Mouse (Mus musculus): ENCODE results near the gene Styk1. TPM values are rescaled to one million over a fixed set of nuclear protein-coding genes. Genes with fewer than 3 reads are reported as not detected.

Styk1 gene
- polyA plus RNA-seq, 1 experiment = not detected

GRCm38 (mm10) chr6:131264175-131264574 is 89.2 kb downstream of the Styk1 start:
- Histone ChIP-seq H3K4me1 (peaks cover 4% of the 10 kb centered on the region; the same call in 1 of the 2 replicates), H3K4me3 (replicated peaks) (no peak overlapping the region), H3K36me3 (replicated peaks; ENCODE audit: low read length) (no peaks in the 10 kb centered on the region), H3K27me3 (replicated peaks) (no peaks in the 10 kb centered on the region), H3K9me3 (no peaks in the 10 kb centered on the region)
- no peak for TF ChIP-seq FLI1 (IDR thresholded peaks at IDR 0.05; ENCODE audit: low read length)
- TF ChIP-seq GATA1 (IDR thresholded peaks at IDR 0.05; ENCODE audit: borderline replicate concordance, low read length) = no peak

- Histone ChIP-seq H3K27me3 (replicated peaks) (no peaks in the 10 kb centered on the region), H3K36me3 (replicated peaks; ENCODE audit: low read length) (no peaks in the 10 kb centered on the region), H3K4me3 (replicated peaks) (no peak overlapping the region), H3K4me1 (peaks cover 4% of the 10 kb centered on the region; the same call in 1 of the 2 replicates), H3K9me3 (no peaks in the 10 kb centered on the region)
- TF ChIP-seq GATA1 (IDR thresholded peaks at IDR 0.05; ENCODE audit: borderline replicate concordance, low read length) (no peak), FLI1 (IDR thresholded peaks at IDR 0.05; ENCODE audit: low read length) (no peak)
Observed at GRCm38 (mm10) chr6:131262778-131263177, 90.6 kb downstream of the Styk1 start.

- Histone ChIP-seq H3K36me3 (replicated peaks; ENCODE audit: low read length) (no peaks in the 10 kb centered on the region), H3K9me3 (no peaks in the 10 kb centered on the region), H3K4me1 (peaks cover 4% of the 10 kb centered on the region; the same call in 1 of the 2 replicates), H3K27me3 (replicated peaks) (no peaks in the 10 kb centered on the region), H3K4me3 (replicated peaks) (no peak overlapping the region)
- TF ChIP-seq FLI1 (IDR thresholded peaks at IDR 0.05; ENCODE audit: low read length) (no peak), GATA1 (IDR thresholded peaks at IDR 0.05; ENCODE audit: borderline replicate concordance, low read length) (no peak)
Observed at GRCm38 (mm10) chr6:131262009-131262408, 91.4 kb downstream of the Styk1 start.

Other genes starting within 250 kb of the Styk1 start
- not detected in 2 replicates for gene Klra2, start 106.2 kb downstream of the Styk1 start, polyA plus RNA-seq (2012; ENCODE audit: insufficient read depth, low replicate concordance)
- gene Magohb, start 60.4 kb downstream of the Styk1 start, polyA plus RNA-seq (2012; ENCODE audit: insufficient read depth, low replicate concordance) = not detected in 2 replicates
- gene Ybx3, start 34.9 kb upstream of the Styk1 start, polyA plus RNA-seq (2012; ENCODE audit: insufficient read depth, low replicate concordance) = 690 and 1,206 TPM in 2 replicates
- not detected in 2 replicates for gene 5430401F13Rik, start 132.8 kb upstream of the Styk1 start, polyA plus RNA-seq (2012; ENCODE audit: insufficient read depth, low replicate concordance)
- not detected in 2 replicates for gene Gm6619, start 132.8 kb upstream of the Styk1 start, polyA plus RNA-seq (2012; ENCODE audit: insufficient read depth, low replicate concordance)